Mouse (Mus musculus) regulatory T cell (primary cell): Measurements from ENCODE around the gene Exosc7.

ENCODE experiments used
- in situ Hi-C: fragments of 300-600 bp; cut with MboI, MseI; formaldehyde crosslinking; loops from one replicate; pipeline ENCODE4 v1.15.1; 2025; ENCODE audit warnings: high pct_unique_total_duplicates

Exosc7 gene

GRCm38 (mm10) chr9:123112805-123113521 lies at the start of gene Exosc7, which contains the start of gene Zdhhc3:
Exosc7 (plus strand) TSS chr9:123113215.
Zdhhc3 (minus strand) TSS chr9:123113205.
- in situ Hi-C loops = no loop called here

- in situ Hi-C loops = no loop called here
These were observed 33.9 kb upstream of the Exosc7 start for GRCm38 (mm10) chr9:123079149-123079548.

GRCm38 (mm10) chr9:123080355-123080754 lies 32.7 kb upstream of the Exosc7 start:
- in situ Hi-C loops = loop anchor here (10.0 kb wide), 1 partner anchor 1174 kb away; no protein-coding TSS in a partner anchor

- in situ Hi-C loops = loop anchor here (10.0 kb wide), 1 partner anchor 1174 kb away; no protein-coding TSS in a partner anchor
These were observed 32.2 kb upstream of the Exosc7 start for GRCm38 (mm10) chr9:123080796-123081195.

- in situ Hi-C loops = loop anchor here (10.0 kb wide), 1 partner anchor 1169 kb away; no protein-coding TSS in a partner anchor
These were observed 27.6 kb upstream of the Exosc7 start for GRCm38 (mm10) chr9:123085373-123085772.

GRCm38 (mm10) chr9:123087558-123087957 lies 25.5 kb upstream of the Exosc7 start:
- in situ Hi-C loops = loop anchor here (10.0 kb wide), 1 partner anchor 1167 kb away; no protein-coding TSS in a partner anchor

GRCm38 (mm10) chr9:123090844-123091243 lies 22.2 kb upstream of the Exosc7 start:
- in situ Hi-C loops = no loop called here

- in situ Hi-C loops = loop anchor here (5.0 kb wide), 1 partner anchor 93 kb away; no protein-coding TSS in a partner anchor
These were observed 13.2 kb upstream of the Exosc7 start for GRCm38 (mm10) chr9:123099631-123100455.

GRCm38 (mm10) chr9:123103425-123103824 lies 9.6 kb upstream of the Exosc7 start:
- in situ Hi-C loops = loop anchor here (5.0 kb wide), 1 partner anchor 96 kb away; no protein-coding TSS in a partner anchor

GRCm38 (mm10) chr9:123104362-123104761 lies 8.7 kb upstream of the Exosc7 start:
- in situ Hi-C loops = loop anchor here (5.0 kb wide), 1 partner anchor 97 kb away; no protein-coding TSS in a partner anchor

GRCm38 (mm10) chr9:123107186-123107585 lies 5.8 kb upstream of the Exosc7 start:
- in situ Hi-C loops = no loop called here

- in situ Hi-C loops = no loop called here
These were observed 3.8 kb upstream of the Exosc7 start for GRCm38 (mm10) chr9:123109188-123109587.

- in situ Hi-C loops = no loop called here
These were observed 1.2 kb upstream of the Exosc7 start for GRCm38 (mm10) chr9:123111751-123112221.

GRCm38 (mm10) chr9:123113931-123114330 lies 916 bp downstream of the Exosc7 start:
- in situ Hi-C loops = no loop called here

- in situ Hi-C loops = no loop called here
These were observed 2.6 kb downstream of the Exosc7 start for GRCm38 (mm10) chr9:123115566-123115965.

GRCm38 (mm10) chr9:123123017-123123416 lies 10.0 kb downstream of the Exosc7 start:
- in situ Hi-C loops = no loop called here

- in situ Hi-C loops = no loop called here
These were observed 10.8 kb downstream of the Exosc7 start for GRCm38 (mm10) chr9:123123571-123124412.

- in situ Hi-C loops = no loop called here
These were observed 11.5 kb downstream of the Exosc7 start for GRCm38 (mm10) chr9:123124413-123124981.

- in situ Hi-C loops = no loop called here
These were observed 14.6 kb downstream of the Exosc7 start for GRCm38 (mm10) chr9:123127663-123128062.

GRCm38 (mm10) chr9:123132994-123133393 lies 20.0 kb downstream of the Exosc7 start:
- in situ Hi-C loops = no loop called here
